Mouse (Mus musculus): ENCODE data around the gene Prlh. TPM values are rescaled to one million over a fixed set of nuclear protein-coding genes. Genes with fewer than 3 reads are reported as not detected.
A peak's percentile ranks its signal among the peaks of the same experiment; 100 is the strongest.

The Prlh gene
- polyA plus RNA-seq, 1 experiment from 2014 or later, result not detected

GRCm38 (mm10) chr1:90914948-90915569 lies 37.8 kb upstream of the Prlh start, which contains the start of gene Mlph:
Mlph (plus strand) TSS chr1:90915085.
- Histone ChIP-seq H3K36me3 (ENCODE audit: control insufficient read depth, insufficient read depth, low read length) (no peaks in the 10 kb centered on the region), H3K4me3 (ENCODE audit: low read length) (peak within 1 kb of the TSS; percentile 17; the same call in 1 of the 2 replicates), H3K27me3 (ENCODE audit: control insufficient read depth, insufficient read depth, low read length) (no peaks in the 10 kb centered on the region; the same call in 1 of the 2 replicates), H3K27ac (ENCODE audit: low read depth, low read length) (no peak within 1 kb of the TSS), H3K4me2 (replicated peaks; ENCODE audit: low read depth, low read length) (peak within 1 kb of the TSS; percentile 42), H3K4me1 (ENCODE audit: control insufficient read depth, insufficient read depth, low read length) (peaks cover 11% of the 10 kb centered on the region; the same call in 1 of the 2 replicates), H3K9ac (ENCODE audit: low read depth, low read length) (no peak within 1 kb of the TSS), H3K9me3 (ENCODE audit: control insufficient read depth, low read length) (peaks cover 11% of the 10 kb centered on the region)
- no peak for ATAC-seq (ENCODE audit: low FRiP score, low TSS enrichment)
- WGBS, result 15% methylated on average over 18 of the region's 18 CpGs

- H3K4me3 ChIP-seq (ENCODE audit: low read length), result no peak overlapping the region
- no peaks in the 10 kb centered on the region for H3K27me3 ChIP-seq (ENCODE audit: control insufficient read depth, insufficient read depth, low read length)
- no peak overlapping the region for H3K4me2 ChIP-seq (replicated peaks; ENCODE audit: low read depth, low read length)
- 63% methylated on average over 6 of the region's 6 CpGs for WGBS
- H3K36me3 ChIP-seq (ENCODE audit: control insufficient read depth, insufficient read depth, low read length), result no peaks in the 10 kb centered on the region
- ATAC-seq (ENCODE audit: low FRiP score, low TSS enrichment), result no peak
- peaks cover 13% of the 10 kb centered on the region for H3K9me3 ChIP-seq (ENCODE audit: control insufficient read depth, low read length)
- peaks cover 8% of the 10 kb centered on the region; the same call in 1 of the 2 replicates for H3K4me1 ChIP-seq (ENCODE audit: control insufficient read depth, insufficient read depth, low read length)
- no peak overlapping the region for H3K27ac ChIP-seq (ENCODE audit: low read depth, low read length)
- no peak overlapping the region for H3K9ac ChIP-seq (ENCODE audit: low read depth, low read length)
These were observed 35.4 kb upstream of the Prlh start for GRCm38 (mm10) chr1:90917509-90917908.

DNA sequence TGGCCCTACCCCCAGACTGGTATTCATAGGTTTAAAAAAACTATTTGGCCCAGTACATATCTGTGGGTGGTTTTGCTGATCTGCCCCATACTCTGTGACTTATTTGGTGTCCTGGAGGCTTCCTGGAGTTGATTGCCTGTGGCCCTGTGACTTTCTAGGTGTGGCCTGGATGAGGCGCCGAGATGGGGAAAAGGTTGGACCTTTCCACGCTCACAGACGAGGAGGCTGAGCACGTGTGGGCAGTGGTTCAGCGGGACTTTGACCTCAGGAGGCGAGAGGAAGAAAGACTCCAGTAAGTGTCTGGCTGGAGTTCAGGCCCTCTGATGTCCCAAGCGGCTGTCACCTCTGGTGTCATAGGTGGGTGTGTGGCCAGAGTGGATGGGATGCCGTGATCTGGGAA lies 31.2 kb upstream of the Prlh start:
- H3K9ac ChIP-seq (ENCODE audit: low read depth, low read length), result no peak overlapping the region
- 76% methylated on average over 9 of the region's 9 CpGs for WGBS
- H3K9me3 ChIP-seq (ENCODE audit: control insufficient read depth, low read length), result peaks cover 13% of the 10 kb centered on the region
- no peak overlapping the region for H3K27ac ChIP-seq (ENCODE audit: low read depth, low read length)
- H3K4me2 ChIP-seq (replicated peaks; ENCODE audit: low read depth, low read length), result no peak overlapping the region
- no peak overlapping the region for H3K4me3 ChIP-seq (ENCODE audit: low read length)
- H3K4me1 ChIP-seq (ENCODE audit: control insufficient read depth, insufficient read depth, low read length), result no peaks in the 10 kb centered on the region
- no peaks in the 10 kb centered on the region for H3K36me3 ChIP-seq (ENCODE audit: control insufficient read depth, insufficient read depth, low read length)
- no peak for ATAC-seq (ENCODE audit: low FRiP score, low TSS enrichment)
- no peaks in the 10 kb centered on the region for H3K27me3 ChIP-seq (ENCODE audit: control insufficient read depth, insufficient read depth, low read length)

- Histone ChIP-seq H3K27ac (ENCODE audit: low read depth, low read length) (no peak overlapping the region), H3K36me3 (ENCODE audit: control insufficient read depth, insufficient read depth, low read length) (no peaks in the 10 kb centered on the region), H3K4me1 (ENCODE audit: control insufficient read depth, insufficient read depth, low read length) (0 out of 2 replicates have a peak, but pooled peaks cover 7% of the 10 kb centered on the region), H3K9ac (ENCODE audit: low read depth, low read length) (no peak overlapping the region), H3K4me2 (replicated peaks; ENCODE audit: low read depth, low read length) (no peak overlapping the region), H3K9me3 (ENCODE audit: control insufficient read depth, low read length) (no peaks in the 10 kb centered on the region), H3K4me3 (ENCODE audit: low read length) (no peak overlapping the region), H3K27me3 (ENCODE audit: control insufficient read depth, insufficient read depth, low read length) (no peaks in the 10 kb centered on the region; the same call in 1 of the 2 replicates)
- WGBS, result 87% methylated on average over 4 of the region's 4 CpGs
- no peak for ATAC-seq (ENCODE audit: low FRiP score, low TSS enrichment)
These were observed 26.9 kb upstream of the Prlh start for GRCm38 (mm10) chr1:90926030-90926429.

DNA sequence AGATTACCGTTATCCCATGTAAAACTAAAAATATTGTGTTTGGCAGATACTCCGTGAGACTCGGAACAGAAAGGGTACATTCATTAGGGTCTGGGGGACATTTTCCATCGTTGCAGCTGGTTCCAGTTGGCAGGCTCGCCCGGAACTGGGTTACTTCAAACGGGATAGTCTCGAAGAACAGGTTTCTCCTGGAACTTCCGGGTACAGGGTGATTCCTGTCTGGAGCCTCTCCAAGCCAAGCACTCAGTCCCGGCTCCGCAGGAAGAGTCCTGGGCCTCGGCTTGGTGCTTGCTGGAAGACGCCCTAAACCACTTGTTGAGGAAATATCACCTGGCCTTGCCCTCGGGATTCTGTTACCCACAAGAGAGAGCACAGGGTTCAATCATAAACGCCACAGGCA lies 25.6 kb upstream of the Prlh start:
- 37% methylated on average over 15 of the region's 15 CpGs for WGBS
- 0 out of 2 replicates have a peak, but pooled peaks cover 7% of the 10 kb centered on the region for H3K4me1 ChIP-seq (ENCODE audit: control insufficient read depth, insufficient read depth, low read length)
- no peak overlapping the region for H3K4me3 ChIP-seq (ENCODE audit: low read length)
- H3K36me3 ChIP-seq (ENCODE audit: control insufficient read depth, insufficient read depth, low read length), result no peaks in the 10 kb centered on the region
- H3K4me2 ChIP-seq (replicated peaks; ENCODE audit: low read depth, low read length), result peak overlapping the region; percentile 52; the same call in 1 of the 2 replicates
- no peaks in the 10 kb centered on the region; the same call in 1 of the 2 replicates for H3K27me3 ChIP-seq (ENCODE audit: control insufficient read depth, insufficient read depth, low read length)
- H3K9ac ChIP-seq (ENCODE audit: low read depth, low read length), result no peak overlapping the region
- H3K9me3 ChIP-seq (ENCODE audit: control insufficient read depth, low read length), result no peaks in the 10 kb centered on the region
- no peak for ATAC-seq (ENCODE audit: low FRiP score, low TSS enrichment)
- H3K27ac ChIP-seq (ENCODE audit: low read depth, low read length), result no peak overlapping the region

GRCm38 (mm10) chr1:90927929-90928574 lies 24.9 kb upstream of the Prlh start:
- H3K27me3 ChIP-seq (ENCODE audit: control insufficient read depth, insufficient read depth, low read length), result no peaks in the 10 kb centered on the region; the same call in 1 of the 2 replicates
- H3K9me3 ChIP-seq (ENCODE audit: control insufficient read depth, low read length), result no peaks in the 10 kb centered on the region
- H3K4me3 ChIP-seq (ENCODE audit: low read length), result peak overlapping the region; percentile 35
- H3K27ac ChIP-seq (ENCODE audit: low read depth, low read length), result no peak overlapping the region
- ATAC-seq (ENCODE audit: low FRiP score, low TSS enrichment), result peak; percentile 51
- peak overlapping the region; percentile 52 for H3K4me2 ChIP-seq (replicated peaks; ENCODE audit: low read depth, low read length)
- peak overlapping the region; percentile 40 for H3K9ac ChIP-seq (ENCODE audit: low read depth, low read length)
- WGBS, result 2% methylated on average over 23 of the region's 23 CpGs
- no peaks in the 10 kb centered on the region for H3K36me3 ChIP-seq (ENCODE audit: control insufficient read depth, insufficient read depth, low read length)
- 0 out of 2 replicates have a peak, but pooled peaks cover 7% of the 10 kb centered on the region for H3K4me1 ChIP-seq (ENCODE audit: control insufficient read depth, insufficient read depth, low read length)

- WGBS, result 4% methylated on average over 6 of the region's 6 CpGs
- 0 out of 2 replicates have a peak, but pooled peaks cover 7% of the 10 kb centered on the region for H3K4me1 ChIP-seq (ENCODE audit: control insufficient read depth, insufficient read depth, low read length)
These were observed 24.4 kb upstream of the Prlh start for GRCm38 (mm10) chr1:90928575-90928934.

DNA sequence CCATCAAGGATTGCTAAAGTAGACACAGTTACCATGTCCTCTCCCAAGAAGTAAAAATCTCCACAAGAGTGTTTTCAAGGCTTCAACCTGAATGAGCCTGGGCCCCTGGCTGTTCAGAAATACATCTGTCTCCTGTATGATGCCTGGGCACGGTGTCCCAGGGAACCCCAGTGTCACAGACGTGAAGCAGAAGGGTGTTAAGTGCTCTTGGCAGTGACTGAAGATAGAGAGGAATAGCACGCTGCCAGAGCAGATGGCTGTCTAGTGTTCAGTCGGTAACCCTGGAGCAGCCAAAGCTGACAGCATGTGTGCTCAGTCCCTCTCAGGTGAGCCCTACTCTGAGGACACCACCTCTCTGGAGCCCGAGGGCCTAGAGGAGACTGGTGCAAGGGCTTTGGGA lies 19.9 kb upstream of the Prlh start:
- H3K4me2 ChIP-seq (replicated peaks; ENCODE audit: low read depth, low read length), result no peak overlapping the region
- H3K4me3 ChIP-seq (ENCODE audit: low read length), result no peak overlapping the region
- H3K4me1 ChIP-seq (ENCODE audit: control insufficient read depth, insufficient read depth, low read length), result 0 out of 2 replicates have a peak, but pooled peaks cover 4% of the 10 kb centered on the region
- no peaks in the 10 kb centered on the region; the same call in none of the 2 replicates for H3K27me3 ChIP-seq (ENCODE audit: control insufficient read depth, insufficient read depth, low read length)
- no peak overlapping the region for H3K27ac ChIP-seq (ENCODE audit: low read depth, low read length)
- H3K9me3 ChIP-seq (ENCODE audit: control insufficient read depth, low read length), result no peaks in the 10 kb centered on the region
- H3K36me3 ChIP-seq (ENCODE audit: control insufficient read depth, insufficient read depth, low read length), result no peaks in the 10 kb centered on the region
- WGBS, result 80% methylated on average over 5 of the region's 5 CpGs
- no peak overlapping the region for H3K9ac ChIP-seq (ENCODE audit: low read depth, low read length)
- no peak for ATAC-seq (ENCODE audit: low FRiP score, low TSS enrichment)

More at GRCm38 (mm10) chr1:90928575-90928934, 24.4 kb upstream of the Prlh start:
- Histone ChIP-seq H3K9me3 (ENCODE audit: control insufficient read depth, low read length) (no peaks in the 10 kb centered on the region), H3K4me3 (ENCODE audit: low read length) (peak overlapping the region; percentile 35; the same call in 1 of the 2 replicates), H3K9ac (ENCODE audit: low read depth, low read length) (peak overlapping the region; percentile 40), H3K4me2 (replicated peaks; ENCODE audit: low read depth, low read length) (peak overlapping the region; percentile 52), H3K36me3 (ENCODE audit: control insufficient read depth, insufficient read depth, low read length) (no peaks in the 10 kb centered on the region), H3K27me3 (ENCODE audit: control insufficient read depth, insufficient read depth, low read length) (no peaks in the 10 kb centered on the region; the same call in none of the 2 replicates), H3K27ac (ENCODE audit: low read depth, low read length) (no peak overlapping the region)
- ATAC-seq (ENCODE audit: low FRiP score, low TSS enrichment), result peak; percentile 73

- no peak overlapping the region for H3K4me3 ChIP-seq (ENCODE audit: low read length)
- no peak overlapping the region for H3K4me2 ChIP-seq (replicated peaks; ENCODE audit: low read depth, low read length)
- H3K9ac ChIP-seq (ENCODE audit: low read depth, low read length), result no peak overlapping the region
- WGBS, result 49% methylated on average over 9 of the region's 9 CpGs
- H3K27me3 ChIP-seq (ENCODE audit: control insufficient read depth, insufficient read depth, low read length), result no peaks in the 10 kb centered on the region; the same call in 1 of the 2 replicates
- H3K36me3 ChIP-seq (ENCODE audit: control insufficient read depth, insufficient read depth, low read length), result no peaks in the 10 kb centered on the region
- ATAC-seq (ENCODE audit: low FRiP score, low TSS enrichment), result no peak
- no peaks in the 10 kb centered on the region for H3K4me1 ChIP-seq (ENCODE audit: control insufficient read depth, insufficient read depth, low read length)
- H3K9me3 ChIP-seq (ENCODE audit: control insufficient read depth, low read length), result no peaks in the 10 kb centered on the region
- no peak overlapping the region for H3K27ac ChIP-seq (ENCODE audit: low read depth, low read length)
These were observed 15.9 kb upstream of the Prlh start for GRCm38 (mm10) chr1:90936990-90937389.
